Mouse (Mus musculus) stomach, embryonic 15.5 days (tissue): ENCODE measurements around the gene Palmd. TPM values are rescaled to one million over a fixed set of nuclear protein-coding genes. Genes with fewer than 3 reads are reported as not detected.

Source experiments
- ATAC-seq: fragments of 200-750 bp; cut with Nextera tagmentation; 2 replicates; pipeline ENCODE4 v1.8.0; 2017; ENCODE audit warnings: low read depth, moderate number of reproducible peaks, moderate TSS enrichment; ENCODE audit not compliant: insufficient read depth, low FRiP score
- H3K27ac ChIP-seq: fragments of 300-500 bp; sonication (generic); 2 replicates; pipeline ENCODE4 v1.5.1; 2015; ENCODE audit warnings: mild to moderate bottlenecking, inconsistent platforms
- H3K27me3 ChIP-seq: fragments of 300-500 bp; sonication (generic); replicated peaks from 2 replicates; pipeline ENCODE4 v1.6.1; 2015; ENCODE audit warnings: inconsistent platforms
- H3K36me3 ChIP-seq: fragments of 300-500 bp; sonication (generic); 2 replicates; pipeline ENCODE4 v1.6.1; 2015; ENCODE audit warnings: inconsistent platforms
- H3K4me1 ChIP-seq: fragments of 300-500 bp; sonication (generic); 2 replicates; pipeline ENCODE4 v1.6.1; 2015; ENCODE audit warnings: inconsistent platforms
- H3K4me2 ChIP-seq: fragments of 300-500 bp; sonication (generic); 2 replicates; pipeline ENCODE4 v1.6.1; 2015; ENCODE audit warnings: mild to moderate bottlenecking, inconsistent platforms
- H3K4me3 ChIP-seq: fragments of 300-500 bp; sonication (generic); replicated peaks from 2 replicates; pipeline ENCODE4 v1.5.1; 2015; ENCODE audit warnings: inconsistent platforms
- H3K9ac ChIP-seq: fragments of 300-500 bp; sonication (generic); 2 replicates; pipeline ENCODE4 v1.6.1; 2015; ENCODE audit warnings: inconsistent platforms
- H3K9me3 ChIP-seq: fragments of 300-500 bp; sonication (generic); 2 replicates; pipeline ENCODE4 v1.6.1; 2016; ENCODE audit warnings: inconsistent platforms
- WGBS: fragments of 180-500 bp; shearing (Covaris S2); methylation state at CpG from one replicate; pipeline ENCODE4 v1.1.7; 2015; 5-methylcytosine and 5-hydroxymethylcytosine counted together
- polyA plus RNA-seq: library from polyadenylated mRNA; unstranded; fragments of >200 nt; fragmentation: Nextera tagmentation; extraction: Ambion mirVana; gene quantifications from 2 replicates; pipeline ENCODE4 v1.2.1, GENCODE M21; 2015

Palmd gene
- polyA plus RNA-seq, 1 experiment from 2014 or later = 6.6 TPM

DNA sequence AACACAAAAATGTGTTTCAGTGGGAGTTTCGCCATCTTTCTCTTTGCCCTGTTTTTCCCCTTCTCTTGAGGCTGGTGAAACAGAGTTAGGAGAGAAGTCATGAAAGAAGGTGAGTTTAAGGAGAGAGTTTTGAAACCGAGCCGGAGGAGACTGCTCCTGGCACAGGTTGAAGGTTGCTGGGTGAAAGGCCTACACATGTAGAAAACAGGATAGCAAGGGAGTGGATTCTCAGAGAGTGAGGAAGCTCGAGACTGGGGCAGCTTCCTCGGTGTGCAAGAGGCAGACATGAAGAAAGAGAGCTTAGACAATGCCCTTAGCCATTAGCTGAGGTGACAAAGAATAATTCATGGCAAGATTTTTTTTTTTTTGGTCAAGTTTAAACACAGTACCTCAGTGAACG is 15.4 kb downstream of the Palmd start:
- Histone ChIP-seq H3K4me2 (no peak overlapping the region), H3K9ac (no peak overlapping the region), H3K27me3 (no peaks in the 10 kb centered on the region), H3K27ac (no peak overlapping the region), H3K4me3 (no peak overlapping the region), H3K36me3 (no peaks in the 10 kb centered on the region), H3K4me1 (no peaks in the 10 kb centered on the region), H3K9me3 (no peaks in the 10 kb centered on the region)
- ATAC-seq = no peak
- WGBS = 77% methylated on average over 6 of the region's 6 CpGs

DNA sequence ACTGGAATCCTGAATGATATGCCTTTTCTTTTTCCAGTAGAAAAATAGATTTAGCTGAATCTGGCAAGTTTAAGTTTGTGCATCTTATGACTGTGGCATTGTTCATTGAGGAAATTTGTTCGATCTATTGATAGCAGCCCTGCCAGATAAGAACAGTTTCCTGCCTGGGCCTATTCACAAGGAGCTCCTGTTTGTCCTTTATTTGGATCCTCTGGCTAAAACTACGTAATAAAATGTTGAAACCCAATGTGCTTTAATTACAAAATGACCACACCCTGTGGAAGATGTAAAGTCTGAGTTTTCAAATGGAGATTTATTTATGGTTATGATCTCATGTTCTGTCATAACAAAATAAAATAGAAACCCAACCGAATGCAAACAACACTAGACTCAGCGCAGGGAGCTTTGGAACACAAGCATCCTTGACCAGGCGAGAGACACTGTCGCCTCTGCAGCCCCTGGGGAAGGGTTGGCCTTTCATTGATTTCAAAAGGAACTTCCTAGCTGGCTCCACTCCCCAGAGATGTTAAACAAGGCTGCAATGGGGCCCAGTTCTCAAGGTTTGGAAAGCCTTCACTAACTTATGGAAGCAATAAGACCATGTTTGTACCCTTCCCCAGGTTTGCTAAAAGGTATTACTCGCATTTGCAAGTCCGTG is 16.4 kb downstream of the Palmd start:
- Histone ChIP-seq H3K4me2 (no peak overlapping the region), H3K9me3 (no peaks in the 10 kb centered on the region), H3K4me3 (no peak overlapping the region), H3K27me3 (no peaks in the 10 kb centered on the region), H3K9ac (no peak overlapping the region), H3K4me1 (no peaks in the 10 kb centered on the region), H3K27ac (no peak overlapping the region), H3K36me3 (no peaks in the 10 kb centered on the region)
- WGBS = 70% methylated on average over 8 of the region's 8 CpGs
- no peak for ATAC-seq

DNA sequence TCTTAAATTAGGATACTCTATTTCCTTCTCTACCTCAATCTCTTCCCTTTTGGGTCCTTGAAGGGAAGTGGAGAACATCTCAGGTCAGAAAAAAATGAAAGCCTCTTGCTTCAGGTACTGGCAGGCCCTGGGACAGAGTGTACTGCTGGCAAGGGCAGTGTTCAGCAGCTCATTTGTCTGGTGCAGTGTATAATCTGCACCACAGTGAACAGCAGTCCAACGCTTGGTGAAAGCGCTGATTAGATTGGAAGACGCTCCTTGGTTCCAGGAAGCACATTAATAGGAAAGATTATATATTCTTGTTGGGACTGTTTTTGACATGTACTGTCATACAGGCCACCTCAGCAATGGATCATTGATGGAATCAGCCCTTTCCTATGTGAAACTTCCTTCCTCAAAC is 17.3 kb downstream of the Palmd start:
- Histone ChIP-seq H3K4me3 (no peak overlapping the region), H3K27ac (no peak overlapping the region), H3K36me3 (no peaks in the 10 kb centered on the region), H3K4me1 (no peaks in the 10 kb centered on the region), H3K9me3 (no peaks in the 10 kb centered on the region), H3K4me2 (no peak overlapping the region), H3K27me3 (no peaks in the 10 kb centered on the region), H3K9ac (no peak overlapping the region)
- no peak for ATAC-seq
- 64% methylated on average over 3 of the region's 3 CpGs for WGBS

GRCm38 (mm10) chr3:116950665-116951115 is 18.1 kb downstream of the Palmd start:
- Histone ChIP-seq H3K36me3 (no peaks in the 10 kb centered on the region), H3K9me3 (no peaks in the 10 kb centered on the region), H3K27me3 (no peaks in the 10 kb centered on the region), H3K4me3 (no peak overlapping the region), H3K9ac (no peak overlapping the region), H3K27ac (no peak overlapping the region), H3K4me1 (no peaks in the 10 kb centered on the region), H3K4me2 (no peak overlapping the region)
- ATAC-seq = peak; percentile 47; the same call in 1 of the 2 replicates
- WGBS = 65% methylated on average over 6 of the region's 6 CpGs

DNA sequence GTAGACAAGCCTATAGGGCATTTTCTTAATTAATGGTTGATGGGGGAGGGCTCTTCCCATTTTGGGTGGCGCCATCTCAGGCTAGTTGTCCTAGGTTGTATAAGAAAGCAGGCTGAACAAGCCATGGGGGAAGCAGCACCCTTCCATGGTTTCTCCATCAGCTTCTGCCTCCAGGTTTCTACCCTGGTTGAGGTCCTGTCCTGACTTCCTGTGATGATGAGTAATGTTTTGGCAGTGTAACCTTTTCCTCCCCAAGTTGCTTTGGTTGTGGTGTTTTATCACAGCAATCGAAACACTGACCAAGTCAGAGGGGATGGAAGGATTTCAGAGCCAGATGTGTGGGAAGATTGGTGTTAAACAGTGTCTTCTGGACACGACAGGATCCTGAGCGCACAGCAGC is 22.3 kb downstream of the Palmd start:
- Histone ChIP-seq H3K27ac (no peak overlapping the region), H3K4me3 (no peak overlapping the region), H3K27me3 (no peaks in the 10 kb centered on the region), H3K4me1 (no peaks in the 10 kb centered on the region), H3K36me3 (no peaks in the 10 kb centered on the region), H3K9me3 (no peaks in the 10 kb centered on the region), H3K9ac (no peak overlapping the region), H3K4me2 (no peak overlapping the region)
- 82% methylated on average over 4 of the region's 4 CpGs for WGBS
- no peak for ATAC-seq

DNA sequence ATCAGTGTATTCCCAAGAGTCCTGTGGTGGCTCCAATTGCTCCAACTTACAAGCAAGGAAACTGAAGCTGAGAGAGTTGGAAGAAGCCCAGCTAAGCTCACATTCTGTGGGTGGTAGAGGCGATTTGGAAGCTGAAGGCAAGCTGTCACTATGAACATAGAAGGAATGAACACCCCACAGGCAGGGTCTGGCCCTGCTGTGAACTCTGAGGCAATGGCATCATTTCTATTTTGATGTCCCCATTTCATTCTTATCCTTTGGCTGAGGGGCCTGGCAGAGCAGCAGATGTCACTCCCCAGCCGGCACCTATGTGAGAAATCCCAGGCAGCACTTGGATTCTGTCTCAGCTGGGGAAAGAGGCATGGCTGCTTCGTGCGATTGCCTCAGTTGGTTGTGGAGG is 25.4 kb downstream of the Palmd start:
- Histone ChIP-seq H3K27me3 (no peaks in the 10 kb centered on the region), H3K27ac (no peak overlapping the region), H3K4me1 (no peaks in the 10 kb centered on the region), H3K9ac (no peak overlapping the region), H3K4me3 (no peak overlapping the region), H3K9me3 (no peaks in the 10 kb centered on the region), H3K4me2 (no peak overlapping the region), H3K36me3 (no peaks in the 10 kb centered on the region)
- no peak for ATAC-seq
- WGBS = 76% methylated on average over 4 of the region's 4 CpGs

GRCm38 (mm10) chr3:116942751-116943150 is 26.0 kb downstream of the Palmd start:
- Histone ChIP-seq H3K27me3 (no peaks in the 10 kb centered on the region), H3K4me1 (no peaks in the 10 kb centered on the region), H3K36me3 (no peaks in the 10 kb centered on the region), H3K27ac (no peak overlapping the region), H3K9me3 (no peaks in the 10 kb centered on the region), H3K9ac (no peak overlapping the region), H3K4me3 (no peak overlapping the region), H3K4me2 (no peak overlapping the region)
- 48% methylated on average over 6 of the region's 6 CpGs for WGBS
- no peak for ATAC-seq

DNA sequence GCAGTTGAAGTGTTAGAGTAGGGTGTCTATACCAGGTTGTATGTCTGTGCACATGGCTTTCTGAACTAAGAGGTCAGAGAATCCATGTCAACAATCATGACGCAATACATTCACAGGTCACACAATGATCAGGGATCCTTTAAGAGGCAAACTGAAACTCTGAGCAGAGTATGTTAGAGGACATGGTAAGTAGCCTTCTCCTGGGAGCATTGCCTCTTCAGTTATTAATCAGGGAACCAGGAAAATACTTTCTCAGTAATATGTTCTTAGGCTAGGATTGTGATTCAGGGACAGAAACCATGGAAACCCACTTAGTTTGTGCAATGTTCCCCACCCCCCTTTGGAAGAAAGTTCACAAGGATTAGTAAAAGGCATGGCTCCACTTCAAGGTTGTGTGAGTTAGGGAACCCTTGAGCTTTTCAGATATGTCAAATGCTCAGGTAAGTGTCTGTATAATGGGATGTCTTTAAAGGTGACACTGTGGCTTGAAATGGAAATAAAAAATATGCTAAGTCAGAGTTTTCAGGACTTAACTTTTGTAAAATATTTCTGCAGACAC is 27.1 kb downstream of the Palmd start:
- Histone ChIP-seq H3K9me3 (no peaks in the 10 kb centered on the region), H3K4me2 (no peak overlapping the region), H3K4me1 (no peaks in the 10 kb centered on the region), H3K9ac (no peak overlapping the region), H3K36me3 (no peaks in the 10 kb centered on the region), H3K27me3 (no peaks in the 10 kb centered on the region), H3K4me3 (no peak overlapping the region), H3K27ac (no peak overlapping the region)
- no peak for ATAC-seq
- WGBS = 96% methylated on average over 1 of the region's 1 CpGs

DNA sequence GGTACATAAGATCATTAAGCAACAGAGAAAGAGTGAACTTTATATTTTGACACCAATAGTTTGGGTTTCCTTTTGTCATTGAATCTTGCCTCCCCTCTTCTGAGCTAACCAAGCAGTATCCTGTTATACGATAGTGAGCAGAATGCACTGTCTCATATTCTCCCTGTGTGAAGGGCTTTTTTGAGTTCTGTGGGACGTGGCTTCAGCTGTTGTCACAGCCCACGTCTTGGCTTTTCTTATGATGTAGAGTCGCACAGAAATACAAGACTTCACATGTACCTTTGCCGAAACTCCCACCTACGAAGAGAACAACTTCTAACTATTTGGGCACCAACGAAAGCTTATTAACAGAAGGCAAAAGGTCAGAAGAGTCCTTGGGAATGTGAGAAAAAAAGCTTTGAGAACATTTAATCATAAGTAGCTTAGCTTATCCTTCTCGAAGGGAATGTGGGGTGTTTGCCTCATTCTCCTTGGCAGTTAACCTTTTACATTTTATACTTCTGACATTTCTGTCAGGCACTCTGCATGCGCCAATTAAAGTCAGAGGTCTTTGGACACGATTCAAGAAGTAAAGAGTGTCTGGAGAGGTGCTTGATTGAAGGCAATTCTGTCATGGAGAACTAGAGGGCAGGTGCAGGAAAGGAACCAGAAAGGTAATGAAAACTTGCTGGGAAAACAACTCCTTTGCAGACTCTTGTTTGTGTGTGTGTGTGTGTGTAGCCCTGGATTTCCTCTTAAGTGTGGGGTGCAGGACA is 27.8 kb downstream of the Palmd start:
- WGBS = 70% methylated on average over 10 of the region's 10 CpGs
- Histone ChIP-seq H3K27ac (no peak overlapping the region), H3K9me3 (no peaks in the 10 kb centered on the region), H3K36me3 (no peaks in the 10 kb centered on the region), H3K4me3 (no peak overlapping the region), H3K9ac (no peak overlapping the region), H3K4me1 (no peaks in the 10 kb centered on the region), H3K4me2 (no peak overlapping the region), H3K27me3 (no peaks in the 10 kb centered on the region)
- no peak for ATAC-seq

DNA sequence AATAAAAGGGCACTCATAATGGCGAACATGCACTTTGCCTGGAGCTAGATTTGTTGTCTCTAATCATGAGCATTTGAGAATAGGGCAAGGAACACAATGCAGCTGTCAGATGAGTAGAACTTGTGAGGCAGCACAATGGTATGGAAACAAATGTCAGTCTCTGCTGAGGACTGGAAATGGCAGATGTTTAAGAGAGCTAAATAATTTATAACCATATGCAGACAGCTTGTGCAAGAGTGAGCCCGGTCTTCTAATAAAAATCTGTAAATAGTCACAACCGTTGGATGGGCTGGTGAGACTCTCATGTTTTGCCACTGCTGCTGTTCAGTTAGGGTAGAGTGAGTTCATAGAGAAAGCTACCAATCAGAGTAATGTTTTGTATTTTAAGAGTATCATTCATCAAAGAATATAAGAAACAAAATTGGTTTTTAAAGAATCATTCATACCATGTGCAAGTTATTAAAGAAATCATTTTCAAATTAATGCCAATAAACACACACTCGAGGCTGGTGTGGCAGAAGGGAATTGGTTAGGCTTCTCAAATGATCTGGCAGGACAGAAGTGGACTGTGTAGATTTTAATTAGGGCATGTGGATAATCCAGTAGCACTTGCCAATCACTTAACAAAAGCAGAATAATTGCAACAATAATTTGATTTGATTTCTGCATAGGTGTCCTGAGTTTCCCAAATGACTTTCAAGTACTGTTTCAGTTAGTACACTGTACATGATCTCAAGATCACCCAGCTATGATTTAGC is 31.7 kb downstream of the Palmd start:
- WGBS = 66% methylated on average over 4 of the region's 4 CpGs
- Histone ChIP-seq H3K9ac (no peak overlapping the region), H3K4me2 (no peak overlapping the region), H3K27me3 (no peaks in the 10 kb centered on the region), H3K9me3 (no peaks in the 10 kb centered on the region), H3K4me3 (no peak overlapping the region), H3K4me1 (no peaks in the 10 kb centered on the region), H3K36me3 (no peaks in the 10 kb centered on the region), H3K27ac (no peak overlapping the region)
- ATAC-seq = no peak

- Histone ChIP-seq H3K27ac (no peak overlapping the region), H3K9ac (no peak overlapping the region), H3K36me3 (no peaks in the 10 kb centered on the region), H3K4me1 (no peaks in the 10 kb centered on the region), H3K27me3 (no peaks in the 10 kb centered on the region), H3K4me3 (no peak overlapping the region), H3K4me2 (no peak overlapping the region), H3K9me3 (no peaks in the 10 kb centered on the region)
- 53% methylated on average over 1 of the region's 1 CpGs for WGBS
- ATAC-seq = no peak
These were observed 35.6 kb downstream of the Palmd start for GRCm38 (mm10) chr3:116933158-116933557.

DNA sequence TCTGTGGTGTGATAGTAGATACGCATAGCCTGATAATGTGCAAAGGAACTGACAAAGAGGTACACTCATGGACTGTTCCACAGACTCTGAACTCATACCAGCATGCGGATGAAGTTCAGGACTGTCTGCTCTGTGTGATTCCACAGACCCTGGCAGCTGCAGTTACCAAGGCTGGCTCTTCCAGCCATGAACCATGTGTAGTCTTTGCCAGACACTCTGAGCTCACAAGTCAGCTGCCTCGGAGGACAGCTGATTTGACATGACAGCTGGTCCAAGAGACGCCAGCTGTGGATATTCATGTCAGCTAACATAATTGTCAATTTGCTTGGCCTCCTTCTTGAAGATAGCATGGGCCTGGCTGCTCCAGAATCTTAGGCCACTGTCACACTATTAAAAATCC is 39.8 kb downstream of the Palmd start:
- H3K27ac ChIP-seq = no peak overlapping the region
- H3K9me3 ChIP-seq = no peaks in the 10 kb centered on the region
- no peaks in the 10 kb centered on the region for H3K4me1 ChIP-seq
- H3K36me3 ChIP-seq = no peaks in the 10 kb centered on the region
- no peaks in the 10 kb centered on the region for H3K27me3 ChIP-seq
- H3K4me3 ChIP-seq = no peak overlapping the region
- no peak overlapping the region for H3K4me2 ChIP-seq
- 80% methylated on average over 4 of the region's 4 CpGs for WGBS
- no peak for ATAC-seq
- no peak overlapping the region for H3K9ac ChIP-seq
